Mouse (Mus musculus): ENCODE results near the gene Pfkm. TPM values are rescaled to one million over a fixed set of nuclear protein-coding genes. Genes with fewer than 3 reads are reported as not detected.

Pfkm gene
- polyA plus RNA-seq, 1 experiment from 2014 or later: 47.1 TPM

GRCm38 (mm10) chr15:98168622-98169004 is 76.2 kb downstream of the Pfkm start:
- Histone ChIP-seq H3K4me3 (peak overlapping the region; percentile 68), H3K9me3 (no peaks in the 10 kb centered on the region), H3K4me1 (peaks cover 21% of the 10 kb centered on the region), H3K27me3 (ENCODE audit: insufficient read depth, poor library complexity, severe bottlenecking) (peaks cover 85% of the 10 kb centered on the region), H3K36me3 (no peaks in the 10 kb centered on the region), H3K27ac (0 out of 2 replicates have a peak overlapping the region, but pooled peaks have one; percentile 59)
- DNase-seq (ENCODE audit: low spot score): no peak
- 6% methylated on average over 19 of the region's 19 CpGs for WGBS

- Histone ChIP-seq H3K9me3 (no peaks in the 10 kb centered on the region), H3K4me3 (no peak overlapping the region), H3K4me1 (peaks cover 21% of the 10 kb centered on the region), H3K36me3 (no peaks in the 10 kb centered on the region), H3K27me3 (ENCODE audit: insufficient read depth, poor library complexity, severe bottlenecking) (peaks cover 83% of the 10 kb centered on the region), H3K27ac (no peak overlapping the region)
- no peak for DNase-seq (ENCODE audit: low spot score)
- 38% methylated on average over 7 of the region's 7 CpGs for WGBS
Measured at GRCm38 (mm10) chr15:98170365-98170764, 78.0 kb downstream of the Pfkm start.

- 69% methylated on average over 9 of the region's 9 CpGs for WGBS
- no peaks in the 10 kb centered on the region for H3K9me3 ChIP-seq
- peaks cover 21% of the 10 kb centered on the region for H3K4me1 ChIP-seq
- no peak overlapping the region for H3K4me3 ChIP-seq
- peaks cover 77% of the 10 kb centered on the region for H3K27me3 ChIP-seq (ENCODE audit: insufficient read depth, poor library complexity, severe bottlenecking)
- no peak overlapping the region for H3K27ac ChIP-seq
- no peak for DNase-seq (ENCODE audit: low spot score)
- H3K36me3 ChIP-seq: no peaks in the 10 kb centered on the region
Measured at GRCm38 (mm10) chr15:98170917-98171316, 78.5 kb downstream of the Pfkm start.

GRCm38 (mm10) chr15:98172113-98172512 is 79.7 kb downstream of the Pfkm start:
- H3K36me3 ChIP-seq: no peaks in the 10 kb centered on the region
- 64% methylated on average over 5 of the region's 5 CpGs for WGBS
- DNase-seq (ENCODE audit: low spot score): no peak
- H3K4me1 ChIP-seq: peaks cover 16% of the 10 kb centered on the region
- H3K9me3 ChIP-seq: no peaks in the 10 kb centered on the region
- H3K27me3 ChIP-seq (ENCODE audit: insufficient read depth, poor library complexity, severe bottlenecking): peaks cover 65% of the 10 kb centered on the region
- H3K4me3 ChIP-seq: no peak overlapping the region
- no peak overlapping the region for H3K27ac ChIP-seq

- Histone ChIP-seq H3K27me3 (ENCODE audit: insufficient read depth, poor library complexity, severe bottlenecking) (peaks cover 48% of the 10 kb centered on the region), H3K4me3 (no peak overlapping the region), H3K9me3 (no peaks in the 10 kb centered on the region), H3K4me1 (no peaks in the 10 kb centered on the region; the same call in 1 of the 2 replicates), H3K36me3 (no peaks in the 10 kb centered on the region), H3K27ac (no peak overlapping the region)
- DNase-seq (ENCODE audit: low spot score): no peak
- 44% methylated on average over 8 of the region's 8 CpGs for WGBS
Measured at GRCm38 (mm10) chr15:98173821-98174220, 81.4 kb downstream of the Pfkm start.

GRCm38 (mm10) chr15:98177320-98177719 is 84.9 kb downstream of the Pfkm start:
- WGBS: 63% methylated on average over 3 of the region's 3 CpGs
- H3K4me1 ChIP-seq: peaks cover 13% of the 10 kb centered on the region
- H3K27me3 ChIP-seq (ENCODE audit: insufficient read depth, poor library complexity, severe bottlenecking): peaks cover 13% of the 10 kb centered on the region
- no peak overlapping the region for H3K27ac ChIP-seq
- H3K9me3 ChIP-seq: no peaks in the 10 kb centered on the region
- DNase-seq (ENCODE audit: low spot score): no peak
- no peaks in the 10 kb centered on the region for H3K36me3 ChIP-seq
- H3K4me3 ChIP-seq: no peak overlapping the region

- no peak for DNase-seq (ENCODE audit: low spot score)
- H3K27me3 ChIP-seq (ENCODE audit: insufficient read depth, poor library complexity, severe bottlenecking): no peaks in the 10 kb centered on the region
- peak overlapping the region; percentile 87 for H3K27ac ChIP-seq
- no peaks in the 10 kb centered on the region for H3K9me3 ChIP-seq
- peak overlapping the region; percentile 58 for H3K4me3 ChIP-seq
- no peaks in the 10 kb centered on the region for H3K36me3 ChIP-seq
- 7% methylated on average over 26 of the region's 26 CpGs for WGBS
- H3K4me1 ChIP-seq: peaks cover 15% of the 10 kb centered on the region
Measured at GRCm38 (mm10) chr15:98180567-98181131, 88.3 kb downstream of the Pfkm start.

GRCm38 (mm10) chr15:98181132-98181711 is 88.8 kb downstream of the Pfkm start:
- WGBS: under 1% methylated on average over 30 of the region's 30 CpGs
- peaks cover 15% of the 10 kb centered on the region for H3K4me1 ChIP-seq
- peak overlapping the region; percentile 58 for H3K4me3 ChIP-seq
- no peaks in the 10 kb centered on the region for H3K36me3 ChIP-seq
- H3K27ac ChIP-seq: peak overlapping the region; percentile 87
- no peaks in the 10 kb centered on the region for H3K9me3 ChIP-seq
- H3K27me3 ChIP-seq (ENCODE audit: insufficient read depth, poor library complexity, severe bottlenecking): no peaks in the 10 kb centered on the region
- DNase-seq (ENCODE audit: low spot score): peak; percentile 98

Other genes with a start within 250 kb of the Pfkm start
- gene Hdac7, start 248.1 kb upstream of the Pfkm start, polyA plus RNA-seq (2016; fragmentation: Nextera tagmentation; extraction: Ambion mirVana): 23.4 and 26.7 TPM in 2 replicates
- 0.75 and 0.77 TPM in 2 replicates for gene Vdr, start 182.0 kb upstream of the Pfkm start, polyA plus RNA-seq (2016; fragmentation: Nextera tagmentation; extraction: Ambion mirVana)
- 32.0 and 33.5 TPM in 2 replicates for gene Tmem106c, start 128.4 kb upstream of the Pfkm start, polyA plus RNA-seq (2016; fragmentation: Nextera tagmentation; extraction: Ambion mirVana)
- gene Col2a1, start 87.9 kb upstream of the Pfkm start, polyA plus RNA-seq (2016; fragmentation: Nextera tagmentation; extraction: Ambion mirVana): 131 and 160 TPM in 2 replicates
- gene Senp1, start 1.2 kb downstream of the Pfkm start, polyA plus RNA-seq (2016; fragmentation: Nextera tagmentation; extraction: Ambion mirVana): 26.8 and 30.5 TPM in 2 replicates
- 54.9 and 77.1 TPM in 2 replicates for gene Asb8, start 73.0 kb downstream of the Pfkm start, polyA plus RNA-seq (2016; fragmentation: Nextera tagmentation; extraction: Ambion mirVana)
- gene Ccdc184, start 74.6 kb downstream of the Pfkm start, polyA plus RNA-seq (2016; fragmentation: Nextera tagmentation; extraction: Ambion mirVana): 0.58 and 0.85 TPM in 2 replicates
- gene Olfr288, start 103.0 kb downstream of the Pfkm start, polyA plus RNA-seq (2016; fragmentation: Nextera tagmentation; extraction: Ambion mirVana): not detected in 2 replicates
- not detected in 2 replicates for gene Gm44579, start 128.4 kb downstream of the Pfkm start, polyA plus RNA-seq (2016; fragmentation: Nextera tagmentation; extraction: Ambion mirVana)
- 0.18 TPM in 1 of 2 replicates, not detected in the other for gene Olfr287, start 128.5 kb downstream of the Pfkm start, polyA plus RNA-seq (2016; fragmentation: Nextera tagmentation; extraction: Ambion mirVana)
- not detected in 2 replicates for gene Olfr286, start 141.9 kb downstream of the Pfkm start, polyA plus RNA-seq (2016; fragmentation: Nextera tagmentation; extraction: Ambion mirVana)
- not detected in 2 replicates for gene H1fnt, start 164.7 kb downstream of the Pfkm start, polyA plus RNA-seq (2016; fragmentation: Nextera tagmentation; extraction: Ambion mirVana)
- 1.1 and 1.4 TPM in 2 replicates for gene Zfp641, start 203.6 kb downstream of the Pfkm start, polyA plus RNA-seq (2016; fragmentation: Nextera tagmentation; extraction: Ambion mirVana)
- not detected in 2 replicates for gene Olfr285, start 224.8 kb downstream of the Pfkm start, polyA plus RNA-seq (2016; fragmentation: Nextera tagmentation; extraction: Ambion mirVana)
- gene Olfr284, start 248.4 kb downstream of the Pfkm start, polyA plus RNA-seq (2016; fragmentation: Nextera tagmentation; extraction: Ambion mirVana): not detected in 2 replicates

Measured in heart, embryonic 10.5 days (tissue).